Mouse (Mus musculus) monocyte, adult 2 months (primary cell): ENCODE data around the gene Arhgap19.
"Not testable (repeated sequence)": the region's sequence is repeated elsewhere in the genome, so short reads cannot be mapped to it uniquely, and the experiment has no call there.

ENCODE experiments used
- DNase-seq, 2 experiments: peaks; one replicate each; pipeline ENCODE4 v3.0.0; 2022; ENCODE audit warnings: low spot score in 2 of 2, low read depth in 1 of 2

Gene Arhgap19

DNA sequence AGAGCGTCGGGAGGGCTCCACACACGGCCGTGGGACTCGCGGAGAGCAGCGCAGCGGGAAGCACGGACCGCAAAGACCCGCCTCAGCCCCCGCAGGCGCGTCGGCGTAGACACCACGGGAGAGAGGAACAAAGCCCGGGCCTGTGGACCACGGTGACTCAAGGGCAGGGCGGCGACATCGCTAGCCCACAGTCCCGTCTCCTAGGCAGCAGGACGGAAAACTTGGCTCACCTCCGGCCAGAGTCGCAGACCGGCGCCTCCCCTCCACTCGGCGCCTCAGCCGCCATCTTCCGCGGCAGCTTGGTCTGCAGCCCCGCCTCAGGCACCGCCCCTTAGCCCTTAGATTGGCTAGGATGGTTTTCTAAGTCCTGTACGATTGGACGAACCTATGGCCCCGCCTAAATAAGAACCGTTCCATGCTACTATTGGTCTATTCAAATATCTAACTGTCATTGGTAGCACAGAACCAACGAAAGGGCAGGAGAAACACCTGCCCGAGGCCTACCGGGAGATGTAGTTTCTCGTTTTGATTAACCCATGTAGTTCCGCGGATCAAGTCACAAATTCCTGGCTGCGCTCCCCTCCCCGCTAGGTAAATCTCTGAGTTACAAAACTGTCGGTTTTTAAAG, at the start of gene Arhgap19:
Gene Arhgap19, minus strand, starts transcription at position 306 of the 628 bp plus-strand sequence.
- DNase-seq = peak; percentile 81 to 82

GRCm38 (mm10) chr19:41850719-41851543, 49.1 kb upstream of the Arhgap19 start:
- DNase-seq = peak in 1 of 2 experiments; percentile 25

DNA sequence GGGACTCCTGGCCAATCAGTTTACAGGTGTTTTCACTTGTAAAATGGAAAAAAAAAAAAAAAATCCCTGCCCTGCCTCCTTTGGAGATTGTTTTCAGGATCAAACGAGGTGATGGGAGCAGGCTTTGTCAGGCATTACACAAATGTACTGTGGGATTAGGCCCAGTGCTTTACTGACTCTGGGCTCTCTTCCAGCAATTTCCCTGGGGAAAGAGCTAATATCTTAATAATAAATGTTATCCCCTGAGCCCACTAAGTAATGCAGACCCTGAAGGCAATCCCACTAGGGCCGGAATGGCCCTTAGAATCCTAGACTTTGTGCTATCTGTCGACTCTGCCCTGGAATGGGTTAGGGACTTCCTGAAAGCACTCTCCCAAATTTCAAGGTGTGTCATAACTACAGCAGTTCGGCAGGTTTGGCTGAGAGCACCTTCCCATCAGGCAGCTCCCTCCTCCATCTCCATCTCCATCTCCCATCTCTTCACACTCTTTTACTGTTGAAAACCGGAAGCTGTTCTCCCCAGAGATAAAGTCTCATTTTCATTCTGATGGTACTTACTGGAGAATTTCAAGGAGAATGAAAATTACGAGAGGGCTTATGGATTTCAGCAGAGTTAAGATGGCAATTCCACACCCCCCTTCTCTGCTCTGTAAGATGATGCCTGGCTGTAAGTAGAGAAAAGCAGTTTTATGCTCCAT, 48.3 kb upstream of the Arhgap19 start:
- DNase-seq = no peak

GRCm38 (mm10) chr19:41847992-41848851, 46.4 kb upstream of the Arhgap19 start, which contains the start of gene Frat2:
Frat2 (minus strand) TSS chr19:41848132.
- DNase-seq = peak; percentile 64 to 86

DNA sequence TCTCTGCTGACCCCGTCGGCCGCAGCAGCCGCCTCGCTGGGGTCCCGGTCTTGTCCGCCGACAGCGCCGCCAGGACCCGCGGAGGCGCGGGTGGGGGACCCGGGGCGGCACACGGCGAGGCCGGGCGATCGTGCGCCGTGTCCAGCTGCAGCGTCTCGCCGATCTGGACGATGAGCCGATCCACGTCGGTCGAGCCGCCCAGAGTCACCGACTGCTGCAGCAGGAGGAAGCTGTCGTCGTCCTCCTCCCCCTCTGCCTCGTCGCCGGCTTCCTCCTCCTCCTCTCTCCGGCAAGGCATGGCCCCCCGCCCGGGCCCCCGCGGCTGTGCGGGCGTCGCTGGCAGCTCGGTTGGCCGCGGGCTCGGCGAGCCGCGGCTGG, 45.8 kb upstream of the Arhgap19 start:
- not testable (repeated sequence) for DNase-seq

GRCm38 (mm10) chr19:41847091-41847581, 45.3 kb upstream of the Arhgap19 start:
- DNase-seq = peak in 1 of 2 experiments; percentile 12

DNA sequence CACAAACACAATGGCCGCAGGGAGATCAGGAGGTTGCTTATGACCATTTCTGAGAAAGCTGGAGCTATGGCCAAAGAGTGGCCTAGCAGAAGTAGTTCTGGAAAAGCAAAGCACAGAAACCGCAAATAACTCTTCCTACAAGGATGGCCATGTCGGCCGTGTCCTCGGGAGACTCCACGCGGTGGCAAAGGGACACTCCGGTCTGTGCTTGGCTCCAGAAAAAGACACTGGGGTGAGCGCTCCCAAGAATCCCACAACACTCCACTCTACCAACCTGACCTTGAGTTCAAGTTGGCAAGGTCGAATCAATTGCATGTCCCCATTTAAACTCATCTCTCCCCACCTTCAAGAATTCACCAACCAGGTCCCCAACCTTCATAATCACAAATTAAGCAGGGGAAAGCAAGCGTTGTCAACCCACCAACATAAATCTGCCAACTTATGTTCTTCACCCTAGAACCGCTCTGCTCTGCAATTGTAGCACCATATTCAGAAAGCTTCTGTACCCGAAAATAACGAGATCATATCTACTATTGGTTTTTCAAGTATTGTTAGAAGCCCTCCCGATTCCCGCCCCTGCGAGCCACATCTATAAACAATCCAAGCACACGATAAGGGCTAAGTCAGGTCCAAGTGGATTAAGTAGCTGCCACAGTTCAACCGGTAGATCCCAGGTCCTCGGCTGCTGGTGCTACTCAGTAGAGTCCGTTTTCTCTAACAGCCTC, 44.7 kb upstream of the Arhgap19 start:
- DNase-seq = no peak

GRCm38 (mm10) chr19:41844345-41844744, 42.5 kb upstream of the Arhgap19 start:
- no peak for DNase-seq

DNA sequence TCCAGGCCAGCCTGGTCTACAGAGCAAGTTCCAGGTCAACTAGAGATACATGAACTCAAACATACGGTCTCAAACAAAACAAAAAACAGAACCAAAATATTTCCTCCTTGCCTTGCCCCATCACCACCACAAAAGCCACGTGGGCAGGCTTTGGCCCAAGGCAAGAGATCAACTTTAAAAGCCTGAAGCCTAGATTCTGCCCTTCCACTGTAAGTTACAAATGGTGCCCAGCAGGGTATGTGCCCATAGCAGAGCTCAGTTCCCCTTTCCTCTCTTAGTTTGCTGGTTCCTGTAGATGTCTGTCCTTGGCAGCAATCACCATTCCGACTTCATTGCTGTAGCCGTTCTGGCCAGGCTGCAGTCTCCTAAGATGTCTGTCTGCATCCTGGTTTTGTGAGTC, 40.9 kb upstream of the Arhgap19 start:
- DNase-seq = peak; percentile 55 to 61

DNA sequence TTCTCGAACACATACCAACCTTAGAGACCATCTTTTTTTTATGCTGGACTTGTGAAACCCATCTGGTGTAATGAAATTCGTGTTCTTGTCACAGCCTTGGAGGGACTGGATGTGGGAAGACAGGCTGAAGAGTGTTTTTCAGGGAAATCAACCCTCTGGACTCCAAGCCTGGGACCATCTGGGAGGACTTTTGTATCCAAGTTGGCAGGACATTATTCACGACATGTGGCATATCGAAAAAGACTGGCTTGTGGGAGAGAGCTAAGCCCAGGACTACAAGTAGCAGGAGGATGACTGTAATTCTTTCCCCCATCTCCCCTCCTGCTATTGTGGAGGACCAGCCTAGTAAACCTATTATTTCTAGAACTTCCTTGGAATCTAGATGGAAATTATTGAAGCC, 40.3 kb upstream of the Arhgap19 start:
- no peak for DNase-seq

DNA sequence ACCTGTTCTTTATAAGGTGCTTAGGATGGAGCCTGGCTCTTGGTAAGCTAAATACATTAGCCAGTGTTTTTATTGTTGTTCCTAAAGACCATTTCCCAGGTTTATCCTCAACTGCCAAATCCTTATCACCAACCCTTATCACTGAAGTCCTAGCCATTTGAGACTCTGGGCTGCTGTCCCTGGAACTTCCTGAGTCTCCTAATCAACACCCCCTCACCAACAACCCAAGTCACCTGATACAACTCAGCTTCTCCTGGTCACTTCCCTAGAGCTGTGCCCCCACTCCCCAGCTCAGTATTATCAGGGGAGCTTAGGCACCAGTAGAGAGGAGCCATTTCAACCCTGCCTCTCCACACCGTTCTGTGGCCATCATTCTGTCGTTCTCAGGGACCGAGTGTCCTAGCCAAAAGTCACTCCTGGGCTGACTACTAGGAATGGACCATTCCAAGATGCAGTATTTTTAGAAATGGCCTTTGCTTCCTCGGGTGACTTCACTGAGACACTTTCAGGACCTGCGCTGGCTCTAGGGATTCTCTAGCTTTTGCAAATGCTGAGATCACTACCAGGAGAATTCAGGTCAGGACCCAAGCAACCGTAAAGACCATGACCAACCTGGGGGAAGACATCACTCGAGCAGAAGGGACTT, 39.4 kb upstream of the Arhgap19 start:
- no peak for DNase-seq

DNA sequence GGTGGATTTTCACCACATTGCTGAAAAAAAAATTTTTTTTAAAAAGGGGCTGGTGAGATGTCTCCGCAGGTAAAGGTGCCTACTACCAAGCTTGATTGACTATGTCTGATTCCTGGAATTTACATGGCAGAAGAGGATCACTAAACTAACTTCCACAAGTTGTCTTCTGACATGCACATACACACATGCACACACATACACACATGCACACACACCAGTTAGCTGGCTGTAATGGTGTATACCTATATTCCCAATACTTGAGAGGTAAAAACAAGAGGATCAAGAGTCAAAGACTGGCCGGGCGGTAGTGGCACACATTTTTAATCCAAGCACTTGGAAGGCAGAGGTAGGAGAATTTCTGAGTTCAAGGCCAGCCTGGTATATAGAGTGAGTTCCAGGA, 37.8 kb upstream of the Arhgap19 start:
- no peak for DNase-seq

- DNase-seq = no peak
Measured at GRCm38 (mm10) chr19:41838808-41839207, 37.0 kb upstream of the Arhgap19 start.

DNA sequence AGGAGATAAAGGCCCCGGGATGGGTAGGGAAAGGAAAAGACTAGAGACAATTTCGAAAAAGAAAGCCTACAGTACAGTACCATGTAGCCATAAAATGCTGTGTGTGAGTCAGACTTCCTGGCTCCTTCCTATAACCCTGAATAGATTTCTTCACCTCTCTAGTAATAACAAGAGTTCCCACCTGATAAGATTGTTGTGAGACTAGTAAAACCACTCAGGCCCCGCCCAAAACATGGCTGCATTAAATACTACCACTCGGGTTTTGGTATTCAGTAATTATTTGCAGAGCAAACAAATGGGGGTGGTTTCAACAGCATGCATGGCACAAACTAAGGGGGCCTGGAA, 36.0 kb upstream of the Arhgap19 start:
- DNase-seq = no peak

DNA sequence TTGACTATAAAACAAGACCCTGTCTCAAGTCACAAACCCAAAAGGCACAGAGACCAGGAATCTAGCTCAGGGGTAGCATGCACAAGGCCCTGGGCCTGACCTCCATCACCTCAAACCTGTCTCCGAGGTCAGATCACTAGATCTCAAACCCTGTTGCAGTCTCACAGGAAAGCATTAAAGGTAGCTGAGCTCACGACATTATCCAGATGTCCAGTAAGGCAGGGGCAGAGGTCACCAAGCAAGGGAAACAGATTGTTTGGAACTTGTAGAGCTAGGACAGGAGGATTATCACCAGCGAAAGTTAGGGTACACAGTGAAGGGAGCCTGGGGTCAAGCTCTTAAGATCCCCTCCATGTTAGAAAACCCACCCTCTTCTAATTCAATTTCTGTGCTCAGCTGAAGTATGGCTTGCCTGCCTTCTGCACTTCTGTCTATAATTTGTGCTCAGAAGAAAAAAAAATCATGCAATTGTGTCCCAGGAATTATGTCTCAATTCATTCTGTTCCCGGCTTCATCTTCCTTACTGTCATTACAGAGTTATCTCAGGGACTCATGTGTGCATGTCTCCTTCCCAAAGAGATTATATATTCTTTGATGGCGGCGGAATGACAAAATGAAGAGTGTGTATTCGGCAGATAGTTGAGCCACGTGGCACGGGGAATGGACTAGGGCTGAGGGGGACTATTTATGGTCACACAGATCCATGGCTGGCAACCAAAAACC, 35.5 kb upstream of the Arhgap19 start:
- no peak for DNase-seq

- no peak for DNase-seq
Measured at GRCm38 (mm10) chr19:41836719-41837118, 34.9 kb upstream of the Arhgap19 start.

- DNase-seq = no peak
Measured at GRCm38 (mm10) chr19:41835816-41836215, 34.0 kb upstream of the Arhgap19 start.

- no peak for DNase-seq
Measured at GRCm38 (mm10) chr19:41835407-41835806, 33.6 kb upstream of the Arhgap19 start.
